Mouse (Mus musculus) embryonic stem cell, embryonic (primary cell): ENCODE data around the gene Ltbp2.

ENCODE experiments used
- CTCF ChIA-PET, 4 experiments: fragments of 300-600 bp in 2 of 4; fragments of 350-600 bp in 2 of 4; sonication (Branson Sonifier 250); formaldehyde crosslinking; loops; one replicate each; lab custom pipeline; 2022; ENCODE audit warnings: inconsistent platforms in 2 of 4; lab: Charles Lee
- POLR2A ChIA-PET, 4 experiments: fragments of 300-600 bp in 2 of 4; fragments of 350-600 bp in 2 of 4; sonication (Branson Sonifier 250); formaldehyde crosslinking; loops; one replicate each; lab custom pipeline; 2022; ENCODE audit warnings: antibody characterized with exemption in 4 of 4, inconsistent platforms in 1 of 4; lab: Charles Lee

The Ltbp2 gene

GRCm38 (mm10) chr12:84745700-84746099 lies 130.6 kb downstream of the Ltbp2 start:
- POLR2A ChIA-PET = interaction anchor here in 2 of 4 experiments (0.6 to 0.9 kb wide), 3 partner anchors 19 to 60 kb away, joined by 3 to 4 read pairs (median 3); partner anchors contain the start of genes Isca2 (in 1 of the 2) and Npc2 (in 1 of the 2)
- CTCF ChIA-PET = interaction anchor here in 3 of 4 experiments (0.6 to 1.6 kb wide), 7 partner anchors 9 to 406 kb away, joined by 3 to 6 read pairs (median 4); no protein-coding TSS in a partner anchor

DNA sequence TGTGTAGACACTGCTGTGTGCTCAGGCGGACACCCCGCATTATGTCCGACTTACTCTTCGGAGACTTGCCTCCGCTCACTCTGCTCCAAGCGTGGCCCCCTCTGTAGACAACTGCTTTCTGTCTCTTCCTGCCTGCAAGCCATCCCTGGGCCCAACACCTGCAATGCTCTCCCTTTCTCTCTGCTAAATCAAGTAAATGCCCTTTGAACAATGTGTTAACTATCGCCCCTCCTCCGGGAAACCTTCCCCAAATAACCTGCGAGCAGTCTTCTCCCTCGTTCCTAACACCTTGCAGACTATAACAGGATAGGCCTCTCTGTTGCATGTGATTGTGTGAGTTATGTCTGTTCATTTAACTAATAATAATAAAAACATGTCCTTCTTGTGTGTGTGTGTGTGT lies 132.8 kb downstream of the Ltbp2 start:
- CTCF ChIA-PET = interaction anchor here in 1 of 4 experiments (1.0 kb wide), 1 partner anchor 73 kb away, joined by 3 read pairs; no protein-coding TSS in a partner anchor
- POLR2A ChIA-PET = interaction anchor here in 1 of 4 experiments (1.0 to 1.9 kb wide), 2 partner anchors 25 to 57 kb away, joined by 3 to 5 read pairs; no protein-coding TSS in a partner anchor

GRCm38 (mm10) chr12:84733366-84733765 lies 143.0 kb downstream of the Ltbp2 start:
- POLR2A ChIA-PET = interaction anchor here in 2 of 4 experiments (1.0 to 1.4 kb wide), 2 partner anchors 18 to 19 kb away, joined by 3 read pairs; no protein-coding TSS in a partner anchor
- CTCF ChIA-PET = interaction anchor here in 2 of 4 experiments (0.5 to 1.2 kb wide), 4 partner anchors 9 to 168 kb away, joined by 3 to 4 read pairs (median 3); partner anchors contain the start of gene Syndig1l (in 1 of the 2)
